Mouse (Mus musculus) spleen, adult 2 months (tissue): ENCODE measurements around the gene Tmem150b. TPM values are rescaled to one million over a fixed set of nuclear protein-coding genes. Genes with fewer than 3 reads are reported as not detected.

Experiments used
- DNase-seq, 2 experiments: peaks; one replicate each; pipeline versions ENCODE4 v3.0.0 to v3.0.0-alpha.2; 2012 to 2021; ENCODE audit warnings: low spot score in 2 of 2, low read depth in 1 of 2
- H3K27ac ChIP-seq: fragments of 200-500 bp; 2 replicates; pipeline ENCODE4 v1.5.1; 2012; ENCODE audit warnings: low read length, inconsistent platforms; ENCODE audit not compliant: insufficient read depth
- H3K27me3 ChIP-seq: fragments of 200-500 bp; 2 replicates; pipeline ENCODE4 v1.6.1; 2012; ENCODE audit warnings: mild to moderate bottlenecking, moderate library complexity, low read length, inconsistent platforms; ENCODE audit not compliant: control insufficient read depth, insufficient read depth
- H3K36me3 ChIP-seq: fragments of 200-500 bp; 2 replicates; pipeline ENCODE4 v1.6.1; 2012; ENCODE audit warnings: mild to moderate bottlenecking, low read length, inconsistent platforms; ENCODE audit not compliant: control insufficient read depth, insufficient read depth
- H3K4me1 ChIP-seq: fragments of 200-500 bp; 2 replicates; pipeline ENCODE4 v1.6.1; 2011; ENCODE audit warnings: inconsistent platforms; ENCODE audit not compliant: control insufficient read depth, insufficient read depth, insufficient read length
- H3K4me3 ChIP-seq: fragments of 200-500 bp; 2 replicates; pipeline ENCODE4 v1.5.1; 2011; ENCODE audit warnings: mild to moderate bottlenecking, inconsistent platforms; ENCODE audit not compliant: insufficient read depth, insufficient read length; ENCODE audit errors: extremely low read depth
- CTCF ChIP-seq: fragments of 200-500 bp; IDR thresholded peaks from 2 replicates; pipeline ENCODE4 v1.5.1; 2011; ENCODE audit warnings: mild to moderate bottlenecking, inconsistent platforms; ENCODE audit not compliant: insufficient read depth, insufficient read length, insufficient replicate concordance; ENCODE audit errors: extremely low read depth
- POLR2A ChIP-seq: fragments of 200-500 bp; IDR thresholded peaks from 2 replicates; pipeline ENCODE4 v1.6.1; 2011; ENCODE audit warnings: low read depth, low read length, inconsistent platforms
- WGBS: fragments of 180-500 bp; shearing (Covaris S2); methylation state at CpG from one replicate; pipeline ENCODE4 v1.1.7; 2018; 5-methylcytosine and 5-hydroxymethylcytosine counted together
- polyA plus RNA-seq: library from polyadenylated mRNA; depleted of rRNA; stranded (reverse); fragments of >200 nt; gene quantifications from 2 replicates; pipeline ENCODE4 v1.2.3, GENCODE M21; 2012; rRNA removed

Tmem150b gene
- polyA plus RNA-seq, 1 experiment, result 3.8 TPM

- H3K36me3 ChIP-seq, result peaks cover 8% of the 10 kb centered on the region; the same call in 1 of the 2 replicates
- H3K27ac ChIP-seq, result peak overlapping the region; percentile 52; the same call in 1 of the 2 replicates
- DNase-seq, result no peak
- H3K27me3 ChIP-seq, result no peaks in the 10 kb centered on the region
- WGBS, result 46% methylated on average over 2 of the region's 2 CpGs
- TF ChIP-seq CTCF (no peak), POLR2A (no peak)
- no peak overlapping the region for H3K4me3 ChIP-seq
- H3K4me1 ChIP-seq, result peaks cover 4% of the 10 kb centered on the region; the same call in 1 of the 2 replicates
Observed at GRCm38 (mm10) chr7:4663742-4664141, 61.3 kb downstream of the Tmem150b start.

GRCm38 (mm10) chr7:4663179-4663578 lies 61.9 kb downstream of the Tmem150b start:
- DNase-seq, result no peak
- Histone ChIP-seq H3K27ac (peak overlapping the region; percentile 52; the same call in 1 of the 2 replicates), H3K36me3 (peaks cover 6% of the 10 kb centered on the region; the same call in 1 of the 2 replicates), H3K4me3 (no peak overlapping the region), H3K4me1 (peaks cover 4% of the 10 kb centered on the region; the same call in 1 of the 2 replicates), H3K27me3 (no peaks in the 10 kb centered on the region)
- WGBS, result 80% methylated on average over 8 of the region's 8 CpGs
- no peak for TF ChIP-seq CTCF
- no peak for TF ChIP-seq POLR2A

- Histone ChIP-seq H3K4me3 (no peak overlapping the region), H3K27me3 (no peaks in the 10 kb centered on the region), H3K36me3 (peaks cover 2% of the 10 kb centered on the region; the same call in 1 of the 2 replicates), H3K27ac (no peak overlapping the region), H3K4me1 (peaks cover 20% of the 10 kb centered on the region; the same call in 1 of the 2 replicates)
- no peak for TF ChIP-seq CTCF
- TF ChIP-seq POLR2A, result no peak
- DNase-seq, result no peak
- 84% methylated on average over 3 of the region's 3 CpGs for WGBS
Observed at GRCm38 (mm10) chr7:4659911-4660443, 65.1 kb downstream of the Tmem150b start.

- Histone ChIP-seq H3K4me1 (peaks cover 27% of the 10 kb centered on the region; the same call in 1 of the 2 replicates), H3K27ac (peak within 1 kb of the TSS; percentile 95), H3K4me3 (peak within 1 kb of the TSS; percentile 79), H3K27me3 (no peaks in the 10 kb centered on the region), H3K36me3 (peaks cover 2% of the 10 kb centered on the region; the same call in 1 of the 2 replicates)
- WGBS, result under 1% methylated on average over 54 of the region's 54 CpGs
- peak; percentile 95 to 97 for DNase-seq
- TF ChIP-seq CTCF (peak; percentile 22; the same call in 1 of the 2 replicates), POLR2A (peak; percentile 83)
Observed at GRCm38 (mm10) chr7:4658912-4659551, 66.0 kb downstream of the Tmem150b start, which contains the start of gene Ppp6r1. Gene Ppp6r1 (minus strand): TSS chr7:4659019.

- H3K4me3 ChIP-seq, result peak overlapping the region; percentile 79
- H3K27ac ChIP-seq, result peak overlapping the region; percentile 95
- no peak for TF ChIP-seq CTCF
- no peak for TF ChIP-seq POLR2A
- H3K36me3 ChIP-seq, result peaks cover under 1% of the 10 kb centered on the region; the same call in 1 of the 2 replicates
- under 1% methylated on average over 75 of the region's 78 CpGs for WGBS
- H3K27me3 ChIP-seq, result no peaks in the 10 kb centered on the region
- peaks cover 29% of the 10 kb centered on the region; the same call in 1 of the 2 replicates for H3K4me1 ChIP-seq
- no peak for DNase-seq
Observed at GRCm38 (mm10) chr7:4658128-4658907, 66.7 kb downstream of the Tmem150b start.

GRCm38 (mm10) chr7:4657521-4658127 lies 67.4 kb downstream of the Tmem150b start:
- Histone ChIP-seq H3K27ac (peak overlapping the region; percentile 95), H3K4me3 (peak overlapping the region; percentile 79), H3K36me3 (no peaks in the 10 kb centered on the region), H3K4me1 (peaks cover 32% of the 10 kb centered on the region; the same call in 1 of the 2 replicates), H3K27me3 (no peaks in the 10 kb centered on the region)
- DNase-seq, result no peak
- whole genome bisulfite sequencing, result 4% methylated on average over 9 of the region's 9 CpGs
- TF ChIP-seq CTCF, result no peak
- no peak for TF ChIP-seq POLR2A

Other genes starting within 250 kb of the Tmem150b start
- 92.6 and 98.8 TPM in 2 replicates for gene Ppp1r12c, start 223.6 kb downstream of the Tmem150b start, polyA plus RNA-seq
- gene Tnnt1, start 208.9 kb downstream of the Tmem150b start, polyA plus RNA-seq, result 0.34 and 0.53 TPM in 2 replicates
- 5.3 and 5.5 TPM in 2 replicates for gene Tnni3, start 201.0 kb downstream of the Tmem150b start, polyA plus RNA-seq
- 9.6 and 10.4 TPM in 2 replicates for gene Dnaaf3, start 192.8 kb downstream of the Tmem150b start, polyA plus RNA-seq
- 0.21 and 0.34 TPM in 2 replicates for gene Syt5, start 177.7 kb downstream of the Tmem150b start, polyA plus RNA-seq
- 0.07 and 0.11 TPM in 2 replicates for gene Ptprh, start 121.2 kb downstream of the Tmem150b start, polyA plus RNA-seq
- gene Tmem86b, start 93.8 kb downstream of the Tmem150b start, polyA plus RNA-seq, result 31.9 and 32.7 TPM in 2 replicates
- gene Ppp6r1, start 66.2 kb downstream of the Tmem150b start, polyA plus RNA-seq, result 136 and 159 TPM in 2 replicates
- gene Hspbp1, start 40.2 kb downstream of the Tmem150b start, polyA plus RNA-seq, result 32.2 and 37.3 TPM in 2 replicates
- gene Brsk1, start 34.6 kb downstream of the Tmem150b start, polyA plus RNA-seq, result 0.84 and 1.3 TPM in 2 replicates
- gene Kmt5c, start 14.9 kb upstream of the Tmem150b start, polyA plus RNA-seq, result 105 and 138 TPM in 2 replicates
- gene Cox6b2, start 27.8 kb upstream of the Tmem150b start, polyA plus RNA-seq, result 14.5 and 44.8 TPM in 2 replicates
- gene Fam71e2, start 46.1 kb upstream of the Tmem150b start, polyA plus RNA-seq, result not detected in 2 replicates
- gene Il11, start 57.6 kb upstream of the Tmem150b start, polyA plus RNA-seq, result 0.09 and 0.23 TPM in 2 replicates
- not detected in 2 replicates for gene Tmem190, start 57.7 kb upstream of the Tmem150b start, polyA plus RNA-seq
- gene Tmem238, start 64.4 kb upstream of the Tmem150b start, polyA plus RNA-seq, result 17.5 and 34.9 TPM in 2 replicates
- gene Rpl28, start 67.6 kb upstream of the Tmem150b start, polyA plus RNA-seq, result 316 and 418 TPM in 2 replicates
- 167 and 175 TPM in 2 replicates for gene Ube2s, start 87.3 kb upstream of the Tmem150b start, polyA plus RNA-seq
- gene Shisa7, start 119.4 kb upstream of the Tmem150b start, polyA plus RNA-seq, result 0.16 and 0.23 TPM in 2 replicates
- 7.2 and 12.1 TPM in 2 replicates for gene Isoc2b, start 145.0 kb upstream of the Tmem150b start, polyA plus RNA-seq
- gene Isoc2a, start 151.9 kb upstream of the Tmem150b start, polyA plus RNA-seq, result 14.5 and 15.3 TPM in 2 replicates
- gene Gm36210, start 181.3 kb upstream of the Tmem150b start, polyA plus RNA-seq, result 0.08 TPM in 1 of 2 replicates, not detected in the other
- gene Zfp628, start 190.0 kb upstream of the Tmem150b start, polyA plus RNA-seq, result 19.2 and 26.9 TPM in 2 replicates
- gene Nat14, start 196.8 kb upstream of the Tmem150b start, polyA plus RNA-seq, result 2.8 and 3.2 TPM in 2 replicates
- gene Ssc5d, start 200.5 kb upstream of the Tmem150b start, polyA plus RNA-seq, result 1.7 and 1.8 TPM in 2 replicates
- 1.9 TPM in 2 replicates for gene Sbk2, start 239.2 kb upstream of the Tmem150b start, polyA plus RNA-seq
- gene Sbk3, start 245.9 kb upstream of the Tmem150b start, polyA plus RNA-seq, result 0.05 and 0.06 TPM in 2 replicates